Mouse (Mus musculus) kidney, adult 2 months (tissue): ENCODE results near the gene Top2b. TPM values are rescaled to one million over a fixed set of nuclear protein-coding genes. Genes with fewer than 3 reads are reported as not detected.
A peak's percentile ranks its signal among the peaks of the same experiment; 100 is the strongest.

Experiments
- DNase-seq: peaks from one replicate; pipeline ENCODE4 v3.0.0; 2021
- H3K27ac ChIP-seq: fragments of 200-500 bp; 2 replicates; pipeline ENCODE4 v1.5.1; 2012; ENCODE audit warnings: low read depth, low read length, control low read depth, inconsistent platforms; ENCODE audit not compliant: insufficient read depth
- H3K27me3 ChIP-seq: fragments of 200-500 bp; replicated peaks from 2 replicates; pipeline ENCODE4 v1.6.1; 2012; ENCODE audit warnings: mild to moderate bottlenecking, moderate library complexity, low read length, inconsistent platforms; ENCODE audit not compliant: control insufficient read depth, insufficient read depth
- H3K36me3 ChIP-seq: fragments of 200-500 bp; 2 replicates; pipeline ENCODE4 v1.6.1; 2012; ENCODE audit warnings: mild to moderate bottlenecking, moderate library complexity, low read length, inconsistent platforms; ENCODE audit not compliant: control insufficient read depth, insufficient read depth
- H3K4me1 ChIP-seq: fragments of 200-500 bp; 2 replicates; pipeline ENCODE4 v1.6.1; 2011; ENCODE audit warnings: low read length; ENCODE audit not compliant: control insufficient read depth, insufficient read depth
- H3K4me3 ChIP-seq: fragments of 200-500 bp; 2 replicates; pipeline ENCODE4 v1.5.1; 2011; ENCODE audit warnings: mild to moderate bottlenecking, low read depth, low read length, control low read depth; ENCODE audit not compliant: insufficient read depth
- CTCF ChIP-seq: fragments of 200-500 bp; conservative IDR thresholded peaks from 2 replicates; pipeline ENCODE4 v1.5.1; 2011; ENCODE audit warnings: low read depth, mild to moderate bottlenecking, control low read depth, low read length, moderate library complexity, mixed read lengths; ENCODE audit not compliant: insufficient read depth, insufficient read length
- POLR2A ChIP-seq: fragments of 200-500 bp; IDR thresholded peaks from one replicate; pipeline ENCODE4 v1.6.1; 2011; ENCODE audit warnings: low read depth, low read length, control low read depth
- WGBS: fragments of 180-500 bp; shearing (Covaris S2); methylation state at CpG from one replicate; pipeline ENCODE4 v1.1.7; 2018; 5-methylcytosine and 5-hydroxymethylcytosine counted together
- polyA plus RNA-seq: library from polyadenylated mRNA; depleted of rRNA; stranded (reverse); fragments of >200 nt; gene quantifications from 2 replicates; pipeline ENCODE4 v1.2.3, GENCODE M21; 2012

Top2b gene
- polyA plus RNA-seq, 1 experiment = 10.5 TPM

GRCm38 (mm10) chr14:16329756-16330155, 35.2 kb upstream of the Top2b start:
- 72% methylated on average over 3 of the region's 3 CpGs for WGBS
- DNase-seq = no peak

GRCm38 (mm10) chr14:16334260-16334659, 30.7 kb upstream of the Top2b start:
- no peak for DNase-seq
- no peak overlapping the region for H3K4me3 ChIP-seq
- no peaks in the 10 kb centered on the region for H3K36me3 ChIP-seq
- no peaks in the 10 kb centered on the region for H3K27me3 ChIP-seq
- H3K27ac ChIP-seq = no peak overlapping the region
- WGBS = 79% methylated on average over 3 of the region's 3 CpGs
- no peak for TF ChIP-seq POLR2A
- TF ChIP-seq CTCF = no peak
- no peaks in the 10 kb centered on the region for H3K4me1 ChIP-seq

More at GRCm38 (mm10) chr14:16329756-16330155, 35.2 kb upstream of the Top2b start:
- Histone ChIP-seq H3K27me3 (no peaks in the 10 kb centered on the region), H3K36me3 (no peaks in the 10 kb centered on the region), H3K4me1 (no peaks in the 10 kb centered on the region), H3K27ac (no peak overlapping the region), H3K4me3 (no peak overlapping the region)
- TF ChIP-seq POLR2A (no peak), CTCF (no peak)

- no peak for DNase-seq
- Histone ChIP-seq H3K36me3 (no peaks in the 10 kb centered on the region), H3K27me3 (no peaks in the 10 kb centered on the region), H3K4me1 (no peaks in the 10 kb centered on the region), H3K4me3 (no peak overlapping the region), H3K27ac (no peak overlapping the region)
- TF ChIP-seq CTCF (no peak), POLR2A (no peak)
- 73% methylated on average over 3 of the region's 3 CpGs for WGBS
Measured at GRCm38 (mm10) chr14:16335835-16336417, 29.1 kb upstream of the Top2b start.

GRCm38 (mm10) chr14:16347505-16347904, 17.5 kb upstream of the Top2b start:
- H3K36me3 ChIP-seq = no peaks in the 10 kb centered on the region
- no peaks in the 10 kb centered on the region for H3K4me1 ChIP-seq
- WGBS = 85% methylated on average over 9 of the region's 9 CpGs
- DNase-seq = no peak
- TF ChIP-seq CTCF (no peak), POLR2A (no peak)
- H3K27me3 ChIP-seq = no peaks in the 10 kb centered on the region
- H3K4me3 ChIP-seq = no peak overlapping the region
- no peak overlapping the region for H3K27ac ChIP-seq

- Histone ChIP-seq H3K27ac (no peak overlapping the region), H3K36me3 (no peaks in the 10 kb centered on the region), H3K4me3 (no peak overlapping the region), H3K27me3 (no peaks in the 10 kb centered on the region), H3K4me1 (no peaks in the 10 kb centered on the region)
- TF ChIP-seq POLR2A (no peak), CTCF (no peak)
- no peak for DNase-seq
- 59% methylated on average over 1 of the region's 1 CpGs for WGBS
Measured at GRCm38 (mm10) chr14:16359704-16360103, 5.3 kb upstream of the Top2b start.

- 0% methylated on average over 26 of the region's 32 CpGs for WGBS
- TF ChIP-seq CTCF = no peak
- TF ChIP-seq POLR2A = no peak
- peak; percentile 91 for DNase-seq
Measured at GRCm38 (mm10) chr14:16364161-16364831, 683 bp upstream of the Top2b start.

GRCm38 (mm10) chr14:16365362-16366173, 589 bp downstream of the Top2b start:
- Histone ChIP-seq H3K4me1 (no peaks in the 10 kb centered on the region; the same call in 1 of the 2 replicates), H3K27me3 (no peaks in the 10 kb centered on the region), H3K27ac (peak overlapping the region; percentile 91), H3K36me3 (no peaks in the 10 kb centered on the region), H3K4me3 (peak overlapping the region; percentile 77)
- TF ChIP-seq POLR2A (no peak), CTCF (no peak)
- under 1% methylated on average over 87 of the region's 87 CpGs for WGBS
- DNase-seq = peak; percentile 75

More at GRCm38 (mm10) chr14:16364161-16364831, 683 bp upstream of the Top2b start:
- Histone ChIP-seq H3K27me3 (no peaks in the 10 kb centered on the region), H3K27ac (peak overlapping the region; percentile 95), H3K4me3 (peak overlapping the region; percentile 86), H3K4me1 (no peaks in the 10 kb centered on the region; the same call in 1 of the 2 replicates), H3K36me3 (no peaks in the 10 kb centered on the region)
